Mouse (Mus musculus) bone marrow, adult 2 months (tissue): ENCODE data around the gene Wdr62. TPM values are rescaled to one million over a fixed set of nuclear protein-coding genes. Genes with fewer than 3 reads are reported as not detected.
A peak's percentile ranks its signal among the peaks of the same experiment; 100 is the strongest.

Source experiments
- H3K27ac ChIP-seq: fragments of 200-500 bp; 2 replicates; pipeline ENCODE4 v1.5.1; 2012; ENCODE audit warnings: low read depth, mild to moderate bottlenecking, control low read depth, inconsistent platforms, low read length; ENCODE audit not compliant: control insufficient read depth, poor library complexity, insufficient read depth
- H3K4me1 ChIP-seq: fragments of 200-500 bp; 2 replicates; pipeline ENCODE4 v1.6.1; 2011; ENCODE audit warnings: low read length; ENCODE audit not compliant: control insufficient read depth, insufficient read depth
- H3K4me3 ChIP-seq: fragments of 200-500 bp; replicated peaks from 2 replicates; pipeline ENCODE3; 2011; ENCODE audit warnings: mild to moderate bottlenecking, low read depth, low read length, control low read depth; ENCODE audit not compliant: control insufficient read depth
- CTCF ChIP-seq: fragments of 200-500 bp; IDR thresholded peaks from 2 replicates; pipeline ENCODE4 v1.5.1; 2011; ENCODE audit warnings: low read length, control low read depth; ENCODE audit not compliant: control insufficient read depth, insufficient read depth
- POLR2A ChIP-seq: fragments of 200-500 bp; IDR thresholded peaks from 2 replicates; pipeline ENCODE4 v1.6.1; 2011; ENCODE audit warnings: low read depth, mild to moderate bottlenecking, control low read depth, low read length, borderline replicate concordance; ENCODE audit not compliant: control insufficient read depth
- WGBS: fragments of 180-500 bp; shearing (Covaris S2); methylation state at CpG from one replicate; pipeline ENCODE4 v1.1.7; 2018; 5-methylcytosine and 5-hydroxymethylcytosine counted together
- polyA plus RNA-seq: library from polyadenylated mRNA; stranded (reverse); fragments of >200 nt; gene quantifications from 2 replicates; pipeline ENCODE4 v1.2.4, GENCODE M21; 2011; ENCODE audit warnings: low replicate concordance; ENCODE audit not compliant: missing spikeins, insufficient read depth, insufficient read length

Wdr62 gene
- polyA plus RNA-seq, 1 experiment, result 45.3 TPM

DNA sequence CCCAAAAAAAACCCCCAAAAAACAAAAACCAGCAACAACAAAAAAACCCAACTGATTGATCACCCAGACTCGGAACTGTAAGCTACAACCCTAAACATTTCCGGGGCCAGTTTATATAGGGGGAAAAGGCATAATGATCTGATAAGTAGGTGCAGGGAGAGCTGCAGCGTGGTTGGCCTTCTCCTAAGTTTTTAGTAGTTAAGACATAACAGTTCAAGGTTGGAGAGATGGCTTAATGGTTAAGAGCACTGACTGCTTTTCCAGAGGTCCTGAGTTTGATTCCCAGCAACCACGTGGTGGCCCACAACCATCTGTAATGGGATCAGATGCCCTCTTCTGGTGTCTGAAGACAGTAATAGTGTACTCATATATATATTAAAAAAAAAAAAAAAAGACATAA lies 1.3 kb upstream of the Wdr62 start:
- no peak overlapping the region for H3K27ac ChIP-seq
- H3K4me3 ChIP-seq, result no peak overlapping the region
- TF ChIP-seq CTCF (no peak), POLR2A (no peak)
- WGBS, result 81% methylated on average over 4 of the region's 4 CpGs
- no peaks in the 10 kb centered on the region; the same call in 1 of the 2 replicates for H3K4me1 ChIP-seq

DNA sequence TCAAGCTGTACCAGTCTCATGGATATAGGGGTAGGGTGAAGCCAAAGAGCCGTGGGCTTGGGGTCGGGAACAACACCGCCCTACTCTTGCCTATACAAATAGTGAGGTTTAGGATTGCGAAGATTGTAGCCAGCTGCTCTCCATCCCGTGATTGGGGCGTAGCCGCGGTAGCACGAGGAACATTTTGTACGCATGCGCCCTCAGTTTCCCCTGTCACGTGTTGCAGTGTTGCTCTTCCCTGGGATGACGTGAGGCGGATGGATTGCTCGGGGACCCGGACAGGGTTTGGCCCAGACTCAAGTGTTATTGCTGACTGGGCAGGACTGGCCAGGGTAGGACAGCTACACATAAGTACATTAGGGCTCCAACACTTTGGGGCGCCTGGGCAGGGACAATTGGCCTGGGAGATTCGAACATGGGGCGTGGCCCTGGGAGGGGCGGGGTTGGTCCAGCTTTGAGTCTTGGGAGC lies 485 bp upstream of the Wdr62 start:
- Histone ChIP-seq H3K4me3 (peak overlapping the region; percentile 82), H3K27ac (peak overlapping the region; percentile 90), H3K4me1 (no peaks in the 10 kb centered on the region; the same call in 1 of the 2 replicates)
- WGBS, result under 1% methylated on average over 20 of the region's 20 CpGs
- TF ChIP-seq CTCF (peak; percentile 14; the same call in 1 of the 2 replicates), POLR2A (0 out of 2 replicates have a peak, but pooled peaks have one; percentile 34)

DNA sequence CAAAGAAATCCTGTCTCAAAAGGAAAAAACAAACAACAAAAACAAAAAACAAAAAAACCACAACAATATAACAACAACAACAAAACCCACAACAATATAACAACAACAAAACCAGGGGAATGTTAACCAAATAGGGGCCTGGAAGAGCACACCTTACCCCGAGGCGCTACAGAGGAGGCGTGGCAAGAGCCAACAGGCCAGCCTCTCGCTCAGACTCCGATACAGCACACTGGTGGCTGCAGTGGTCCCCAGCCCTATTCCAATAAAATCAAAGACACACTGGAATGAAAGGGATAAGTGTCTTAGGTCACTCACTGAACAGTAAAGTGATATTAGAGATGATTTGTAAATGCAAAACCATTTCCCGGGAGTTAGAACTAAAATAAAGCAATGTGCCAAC lies 683 bp downstream of the Wdr62 start:
- H3K4me1 ChIP-seq, result no peaks in the 10 kb centered on the region; the same call in 1 of the 2 replicates
- TF ChIP-seq CTCF, result no peak
- no peak for TF ChIP-seq POLR2A
- peak overlapping the region; percentile 82 for H3K4me3 ChIP-seq
- under 1% methylated on average over 6 of the region's 6 CpGs for WGBS
- peak overlapping the region; percentile 90; the same call in 1 of the 2 replicates for H3K27ac ChIP-seq

DNA sequence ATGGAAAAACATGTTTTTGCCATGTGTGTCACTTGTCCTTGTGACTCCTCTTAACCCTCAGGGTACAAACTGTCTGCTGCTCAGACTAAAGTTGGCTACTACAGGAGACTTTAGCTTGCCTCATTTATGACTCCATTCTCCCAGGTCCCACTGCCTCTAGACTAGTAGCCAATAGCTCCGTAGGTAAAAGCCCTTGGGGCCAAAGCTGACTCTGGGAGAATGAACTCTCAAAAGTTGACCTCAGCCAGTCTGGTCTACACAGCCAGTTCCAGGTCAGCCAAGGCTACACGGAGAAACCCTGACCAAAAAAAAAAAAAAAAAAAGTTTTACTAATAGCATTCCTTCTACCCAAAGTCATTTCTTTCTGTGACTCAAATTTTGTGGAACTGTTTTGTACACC lies 1.3 kb downstream of the Wdr62 start:
- 48% methylated on average over 2 of the region's 2 CpGs for WGBS
- Histone ChIP-seq H3K4me3 (no peak overlapping the region), H3K4me1 (no peaks in the 10 kb centered on the region; the same call in 1 of the 2 replicates), H3K27ac (no peak overlapping the region)
- TF ChIP-seq POLR2A, result no peak
- no peak for TF ChIP-seq CTCF

DNA sequence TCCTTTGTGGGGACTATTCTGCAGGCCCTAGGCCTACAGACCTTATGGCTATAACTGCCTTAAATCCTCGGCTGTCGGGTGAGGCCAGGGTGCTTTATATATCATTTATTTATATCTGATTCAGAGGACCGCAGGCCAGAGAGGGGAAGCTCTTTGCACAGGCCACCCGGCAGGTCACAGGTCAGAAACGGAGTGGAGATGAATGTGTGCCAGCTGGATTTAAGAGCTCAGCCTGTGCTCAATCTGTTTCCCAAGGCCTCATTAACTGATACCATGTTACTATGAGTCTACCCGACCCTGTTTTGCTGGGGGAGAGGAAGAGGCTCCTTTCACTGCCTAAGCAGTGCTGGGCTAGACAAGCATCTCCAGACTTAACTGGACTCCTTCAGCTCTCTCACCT lies 5.8 kb downstream of the Wdr62 start:
- H3K4me1 ChIP-seq, result no peaks in the 10 kb centered on the region
- no peak overlapping the region for H3K4me3 ChIP-seq
- WGBS, result 89% methylated on average over 6 of the region's 6 CpGs
- TF ChIP-seq POLR2A, result no peak
- no peak for TF ChIP-seq CTCF
- H3K27ac ChIP-seq, result no peak overlapping the region

DNA sequence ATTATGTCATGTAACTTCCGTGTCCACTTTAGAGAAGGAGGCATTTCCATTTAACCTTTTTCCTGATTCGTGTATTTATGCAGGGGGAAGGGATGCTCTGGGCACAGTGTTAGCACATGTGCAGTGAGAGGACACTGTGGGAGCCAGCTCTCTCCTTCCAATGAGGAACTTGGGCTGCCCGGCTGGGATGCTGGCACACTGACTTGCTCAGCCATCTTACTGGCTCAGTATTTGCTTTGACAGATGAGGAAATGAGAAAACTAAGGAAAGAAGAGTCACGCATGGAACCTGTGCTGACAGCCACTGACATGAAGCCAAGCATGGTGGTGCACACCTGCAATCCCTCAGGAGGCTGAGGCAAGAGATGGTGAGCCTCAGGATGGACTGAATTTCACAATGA lies 10.6 kb downstream of the Wdr62 start:
- Histone ChIP-seq H3K27ac (no peak overlapping the region), H3K4me3 (no peak overlapping the region), H3K4me1 (no peaks in the 10 kb centered on the region)
- 81% methylated on average over 4 of the region's 4 CpGs for WGBS
- no peak for TF ChIP-seq CTCF
- no peak for TF ChIP-seq POLR2A

DNA sequence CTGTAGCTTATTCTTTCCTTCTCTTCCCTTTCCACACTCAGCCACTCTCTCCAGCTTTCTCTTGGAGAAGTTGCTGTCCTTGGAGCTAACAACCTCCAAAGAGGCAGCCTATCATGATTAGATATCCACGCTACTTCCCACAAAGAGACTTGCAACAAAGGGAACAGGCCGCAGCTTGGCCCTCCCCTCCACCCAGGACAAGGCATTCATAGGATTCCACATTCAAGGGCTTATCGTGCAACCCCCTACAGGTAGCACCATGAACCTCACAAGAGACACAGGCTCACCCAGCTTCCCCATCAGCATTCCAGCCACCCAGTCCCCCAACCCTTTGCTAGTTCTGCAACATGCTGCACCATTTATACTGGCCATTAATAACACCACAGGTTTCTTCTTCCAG lies 13.4 kb downstream of the Wdr62 start:
- no peaks in the 10 kb centered on the region for H3K4me1 ChIP-seq
- H3K4me3 ChIP-seq, result no peak overlapping the region
- TF ChIP-seq POLR2A (no peak), CTCF (no peak)
- H3K27ac ChIP-seq, result no peak overlapping the region
- 91% methylated on average over 3 of the region's 3 CpGs for WGBS

DNA sequence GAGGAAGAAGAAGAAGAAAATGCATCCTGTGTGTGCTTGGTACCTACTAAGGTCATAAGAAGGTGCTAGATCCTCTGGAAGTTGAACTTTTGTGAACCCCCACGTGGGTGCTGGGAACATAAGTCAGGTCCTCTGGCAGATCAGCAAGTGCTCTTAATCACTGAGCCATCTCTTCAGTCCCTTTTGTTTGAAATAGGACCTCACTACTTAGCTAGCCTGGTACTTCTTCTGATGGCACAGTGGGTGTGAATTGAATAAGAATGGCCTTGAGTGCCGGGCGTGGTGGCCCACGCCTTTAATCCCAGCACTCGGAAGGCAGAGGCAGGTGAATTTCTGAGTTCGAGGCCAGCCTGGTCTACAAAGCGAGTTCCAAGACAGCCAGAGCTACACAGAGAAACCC lies 14.3 kb downstream of the Wdr62 start:
- Histone ChIP-seq H3K4me1 (no peaks in the 10 kb centered on the region), H3K4me3 (no peak overlapping the region), H3K27ac (no peak overlapping the region)
- no peak for TF ChIP-seq CTCF
- TF ChIP-seq POLR2A, result no peak
- WGBS, result 80% methylated on average over 7 of the region's 7 CpGs

DNA sequence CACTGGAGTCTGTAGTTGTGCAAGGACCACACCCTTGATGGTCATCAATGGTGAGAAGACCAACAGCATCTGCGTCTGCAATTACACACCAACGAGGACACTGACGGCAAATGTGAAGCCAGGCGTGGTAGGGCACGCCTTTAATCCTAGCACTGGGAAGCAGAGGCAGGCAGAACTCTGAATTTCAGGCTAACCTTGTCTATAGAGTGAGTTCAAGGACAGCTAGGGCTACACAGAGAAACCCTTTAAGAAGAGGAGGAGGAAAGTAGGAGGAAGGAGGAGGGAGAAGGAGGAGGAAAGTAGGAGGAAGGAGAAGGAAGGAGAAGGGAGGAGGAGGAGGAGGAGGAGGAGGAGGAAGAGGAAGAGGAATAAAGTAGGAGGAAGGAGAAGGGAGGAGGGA lies 14.7 kb downstream of the Wdr62 start:
- 78% methylated on average over 5 of the region's 5 CpGs for WGBS
- no peak overlapping the region for H3K4me3 ChIP-seq
- H3K27ac ChIP-seq, result no peak overlapping the region
- H3K4me1 ChIP-seq, result no peaks in the 10 kb centered on the region
- TF ChIP-seq POLR2A (no peak), CTCF (no peak)
